Mouse (Mus musculus) heart, adult 9 months (tissue): ENCODE results near the gene Capn6.
A peak's percentile ranks its signal among the peaks of the same experiment; 100 is the strongest.

ENCODE experiments used
- DNase-seq, 2 experiments: peaks; one replicate each; pipeline ENCODE4 v3.0.0; 2022; ENCODE audit warnings: low spot score in 2 of 2

The Capn6 gene

DNA sequence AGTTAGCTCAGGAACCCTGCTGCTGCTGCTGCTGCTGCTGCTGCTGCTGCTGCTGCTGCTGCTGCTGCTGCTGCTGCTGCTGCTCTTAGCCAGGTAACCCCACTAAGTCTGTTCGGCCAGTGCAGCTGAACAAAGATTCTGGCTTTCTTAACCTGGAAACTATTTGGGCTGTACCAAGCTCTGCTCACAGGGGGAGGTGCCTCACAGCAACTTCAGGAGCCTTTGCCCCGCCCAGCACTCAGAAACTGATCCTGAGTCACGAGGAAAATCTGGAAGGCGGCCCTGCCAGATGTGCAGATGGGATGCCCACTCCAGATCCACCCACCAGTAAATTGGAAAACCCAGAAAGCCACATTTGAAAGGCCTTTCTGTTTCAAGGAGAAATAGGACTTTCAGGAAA, at the start of gene Capn6:
Gene Capn6, minus strand, starts transcription at position 203 of the 400 bp plus-strand sequence.
- DNase-seq = peak; percentile 0 to 4

DNA sequence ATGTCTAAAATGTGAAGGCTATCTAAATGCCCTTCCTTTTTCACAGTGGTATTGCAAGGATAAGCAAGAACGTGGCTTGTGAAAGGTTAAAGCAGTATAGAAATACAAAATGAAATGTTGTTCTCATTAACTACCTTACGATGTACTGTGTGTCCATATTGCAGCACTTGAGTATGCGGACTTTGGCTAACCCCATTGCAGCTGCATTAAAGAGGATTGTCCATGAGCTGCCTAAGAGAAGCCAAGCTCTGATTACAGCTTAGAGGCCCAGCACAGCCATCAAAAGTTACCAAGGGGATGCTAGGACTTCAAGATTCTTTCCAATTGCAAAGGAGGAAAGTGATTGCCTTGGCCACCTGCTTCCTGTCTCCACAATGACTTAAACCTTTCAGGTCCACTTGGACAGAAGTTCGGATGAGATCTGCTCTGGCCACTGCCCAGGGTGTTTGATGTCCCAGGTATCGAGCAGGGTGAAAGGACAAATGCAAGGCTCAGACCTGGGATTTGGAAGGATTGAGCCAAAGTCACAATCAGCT, 40.0 kb upstream of the Capn6 start:
- no peak for DNase-seq

DNA sequence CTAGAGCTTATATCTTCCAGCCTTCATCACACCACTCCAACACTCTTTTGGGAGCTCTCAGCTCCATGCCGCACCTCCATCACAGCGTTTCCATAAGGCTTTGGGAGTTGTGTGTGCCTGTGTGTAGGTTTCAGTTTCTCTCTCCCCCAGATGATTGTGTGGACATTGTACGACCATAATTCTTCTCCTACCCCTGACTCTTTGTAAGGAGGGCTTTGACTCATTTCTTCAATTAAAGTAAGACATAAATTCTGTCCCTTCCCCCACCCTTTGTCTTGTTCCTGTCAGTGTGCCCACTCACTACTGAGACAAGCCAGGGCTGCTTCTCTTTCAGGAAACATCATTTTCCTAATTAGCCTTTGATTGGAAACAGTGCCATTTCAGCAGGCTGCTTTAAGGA, 24.1 kb upstream of the Capn6 start:
- no peak for DNase-seq

DNA sequence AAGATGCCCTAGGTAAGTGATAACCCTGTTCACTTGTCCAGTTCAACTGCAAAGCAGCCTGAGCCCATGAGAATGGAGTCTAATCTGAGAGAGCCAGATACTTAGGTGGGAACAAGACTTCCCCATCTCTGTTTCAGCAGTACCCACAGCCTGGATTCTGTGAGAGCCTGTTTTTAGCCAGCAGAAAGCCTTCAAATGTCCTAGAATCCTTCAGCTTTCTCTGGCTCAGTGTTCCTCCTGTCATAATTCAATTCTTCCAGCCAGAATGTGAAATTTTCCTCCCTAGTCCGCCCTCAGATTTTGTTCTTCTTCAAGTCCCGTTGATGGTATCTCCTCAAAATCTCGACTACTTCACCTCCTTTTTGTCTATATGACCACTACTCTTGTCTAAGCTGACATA, 22.8 kb upstream of the Capn6 start:
- no peak for DNase-seq

DNA sequence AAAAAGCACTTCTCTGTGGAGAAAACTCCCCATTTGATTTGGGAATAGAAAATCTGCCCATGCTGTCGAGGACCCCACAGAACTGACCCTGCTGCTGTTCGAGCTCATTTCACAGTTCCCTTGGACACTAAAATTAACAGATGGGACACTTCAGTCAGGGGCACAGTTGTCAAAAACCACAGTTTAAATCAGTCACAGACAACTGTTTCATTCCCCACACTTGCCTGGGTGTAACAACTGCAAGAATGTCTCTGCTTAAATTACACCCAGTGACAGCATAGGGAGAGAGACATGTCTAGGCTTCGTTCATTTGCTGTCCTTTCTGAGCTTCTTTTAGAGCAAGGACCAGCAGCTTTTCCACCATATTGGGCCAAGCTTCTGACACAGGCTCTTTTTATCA, 19.4 kb upstream of the Capn6 start:
- DNase-seq = no peak

DNA sequence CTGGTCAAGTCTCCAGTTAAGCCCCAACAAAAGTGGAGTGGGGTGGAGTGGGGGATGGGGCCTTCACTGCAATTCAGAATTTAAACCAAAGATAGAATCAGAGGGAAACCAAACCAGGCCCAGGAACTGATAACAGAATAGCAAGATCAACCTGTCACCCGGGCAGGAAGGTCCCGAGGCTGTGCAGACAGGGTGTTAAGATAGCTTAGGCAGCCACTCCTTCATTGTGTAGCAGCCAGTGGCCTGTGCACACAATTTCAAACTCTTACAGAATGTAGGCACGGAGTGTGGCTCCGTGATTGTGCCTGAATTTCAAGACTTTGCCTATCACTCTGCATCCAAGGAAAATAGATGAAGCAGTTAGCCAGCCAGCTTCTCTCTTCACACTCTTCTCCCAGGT, 693 bp downstream of the Capn6 start:
- no peak for DNase-seq

DNA sequence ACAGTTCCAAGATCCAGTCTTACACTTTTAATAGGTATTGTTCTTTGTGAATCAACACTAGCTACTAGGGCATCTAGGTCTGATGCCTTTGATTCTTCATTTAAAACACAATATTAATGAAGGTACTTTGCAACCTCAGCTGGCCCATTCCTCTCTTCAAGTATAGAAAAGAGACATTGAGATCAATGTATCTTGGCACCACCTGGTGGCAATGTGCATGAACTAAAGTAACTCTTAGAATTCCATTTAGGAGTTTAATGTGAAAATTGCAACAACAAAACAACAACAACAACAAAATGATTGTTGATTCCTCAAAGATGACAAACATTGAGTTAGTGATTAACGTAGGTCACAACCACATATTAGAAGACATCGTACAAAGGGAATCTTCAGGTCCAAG, 8.3 kb downstream of the Capn6 start:
- no peak for DNase-seq

DNA sequence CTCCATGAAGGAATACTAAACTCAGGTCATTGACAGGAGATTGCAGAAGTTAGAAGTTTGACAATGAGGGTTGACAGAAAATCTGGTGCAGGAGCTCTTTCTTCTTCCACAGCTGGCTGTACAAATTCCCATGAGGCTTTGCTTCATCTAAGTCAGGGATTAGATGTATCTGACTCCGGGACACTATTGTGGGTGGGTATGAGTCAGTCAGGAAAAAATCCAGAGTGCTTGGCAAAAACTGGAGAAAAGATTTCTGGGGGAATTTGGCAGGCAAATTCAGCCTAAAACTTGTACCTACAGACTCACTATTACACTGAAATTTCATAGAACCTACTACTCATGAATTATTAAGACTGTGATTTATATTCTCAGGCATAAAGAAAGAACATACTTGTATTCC, 11.3 kb downstream of the Capn6 start:
- DNase-seq = peak in 1 of 2 experiments; percentile 0

DNA sequence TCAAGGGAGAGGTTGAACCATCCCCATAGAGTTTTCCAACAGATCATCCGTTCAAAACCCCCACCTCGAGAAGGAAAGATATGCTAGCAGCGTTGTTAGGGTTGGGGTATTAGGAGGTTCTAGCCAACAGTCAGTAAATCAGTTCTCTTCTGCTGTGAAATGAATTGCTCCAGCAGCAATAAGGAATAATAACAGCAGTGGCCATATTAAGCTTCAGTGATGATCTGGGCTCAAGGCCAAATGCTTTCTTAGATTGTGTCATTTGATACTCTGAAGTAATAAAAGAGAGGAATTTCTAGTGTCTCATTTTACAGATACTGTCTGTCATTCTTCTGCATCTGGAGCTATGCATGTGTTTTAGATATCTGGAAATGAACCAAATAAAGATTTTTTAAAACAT, 64.7 kb downstream of the Capn6 start:
- DNase-seq = no peak
